Mouse (Mus musculus): ENCODE data around the gene Tank. TPM values are rescaled to one million over a fixed set of nuclear protein-coding genes. Genes with fewer than 3 reads are reported as not detected.

Gene Tank
- polyA plus RNA-seq, 1 experiment from 2014 or later: 25.2 TPM

- peaks cover 16% of the 10 kb centered on the region for H3K36me3 ChIP-seq
- H3K4me1 ChIP-seq: no peaks in the 10 kb centered on the region
- H3K9me3 ChIP-seq (replicated peaks): no peaks in the 10 kb centered on the region; the same call in 1 of the 2 replicates
- no peak overlapping the region for H3K4me3 ChIP-seq (replicated peaks)
- H3K27ac ChIP-seq (replicated peaks): no peak overlapping the region
- no peak for ATAC-seq (ENCODE audit: low FRiP score)
- H3K4me2 ChIP-seq: no peak overlapping the region
- H3K9ac ChIP-seq (replicated peaks): no peak overlapping the region
- H3K27me3 ChIP-seq (replicated peaks): no peaks in the 10 kb centered on the region
These were observed 45.6 kb downstream of the Tank start for GRCm38 (mm10) chr2:61623996-61624395.

GRCm38 (mm10) chr2:61630864-61631555 lies 52.6 kb downstream of the Tank start:
- H3K9me3 ChIP-seq (replicated peaks): no peaks in the 10 kb centered on the region
- H3K4me3 ChIP-seq (replicated peaks): no peak overlapping the region
- no peaks in the 10 kb centered on the region for H3K27me3 ChIP-seq (replicated peaks)
- WGBS: 77% methylated on average over 3 of the region's 3 CpGs
- 0 out of 2 replicates have a peak, but pooled peaks cover 4% of the 10 kb centered on the region for H3K36me3 ChIP-seq
- H3K9ac ChIP-seq (replicated peaks): no peak overlapping the region
- H3K4me2 ChIP-seq: no peak overlapping the region
- H3K4me1 ChIP-seq: no peaks in the 10 kb centered on the region
- ATAC-seq (ENCODE audit: low FRiP score): no peak
- H3K27ac ChIP-seq (replicated peaks): no peak overlapping the region

GRCm38 (mm10) chr2:61635099-61635498 lies 56.7 kb downstream of the Tank start:
- 96% methylated on average over 1 of the region's 1 CpGs for WGBS
- H3K4me1 ChIP-seq: no peaks in the 10 kb centered on the region
- H3K36me3 ChIP-seq: no peaks in the 10 kb centered on the region
- H3K9me3 ChIP-seq (replicated peaks): no peaks in the 10 kb centered on the region
- H3K4me2 ChIP-seq: no peak overlapping the region
- H3K27me3 ChIP-seq (replicated peaks): no peaks in the 10 kb centered on the region
- no peak overlapping the region for H3K27ac ChIP-seq (replicated peaks)
- no peak for ATAC-seq (ENCODE audit: low FRiP score)
- no peak overlapping the region for H3K4me3 ChIP-seq (replicated peaks)
- H3K9ac ChIP-seq (replicated peaks): no peak overlapping the region

GRCm38 (mm10) chr2:61638182-61638581 lies 59.8 kb downstream of the Tank start:
- no peaks in the 10 kb centered on the region for H3K27me3 ChIP-seq (replicated peaks)
- WGBS: 71% methylated on average over 6 of the region's 6 CpGs
- no peak overlapping the region for H3K27ac ChIP-seq (replicated peaks)
- ATAC-seq (ENCODE audit: low FRiP score): no peak
- no peaks in the 10 kb centered on the region for H3K9me3 ChIP-seq (replicated peaks)
- no peak overlapping the region for H3K9ac ChIP-seq (replicated peaks)
- H3K4me3 ChIP-seq (replicated peaks): no peak overlapping the region
- H3K36me3 ChIP-seq: no peaks in the 10 kb centered on the region
- H3K4me1 ChIP-seq: no peaks in the 10 kb centered on the region
- H3K4me2 ChIP-seq: no peak overlapping the region

- Histone ChIP-seq H3K4me1 (no peaks in the 10 kb centered on the region), H3K4me2 (no peak overlapping the region), H3K9me3 (replicated peaks) (no peaks in the 10 kb centered on the region), H3K27ac (replicated peaks) (no peak overlapping the region), H3K36me3 (no peaks in the 10 kb centered on the region; the same call in 1 of the 2 replicates), H3K27me3 (replicated peaks) (no peaks in the 10 kb centered on the region), H3K4me3 (replicated peaks) (no peak overlapping the region), H3K9ac (replicated peaks) (no peak overlapping the region)
- ATAC-seq (ENCODE audit: low FRiP score): peak; percentile 77; the same call in 1 of the 2 replicates
- 53% methylated on average over 6 of the region's 6 CpGs for WGBS
These were observed 64.3 kb downstream of the Tank start for GRCm38 (mm10) chr2:61642452-61643368.

GRCm38 (mm10) chr2:61651206-61651605 lies 72.8 kb downstream of the Tank start:
- 0 out of 2 replicates have a peak, but pooled peaks cover 3% of the 10 kb centered on the region for H3K27me3 ChIP-seq (replicated peaks)
- no peak overlapping the region for H3K9ac ChIP-seq (replicated peaks)
- WGBS: 66% methylated on average over 4 of the region's 4 CpGs
- 0 out of 2 replicates have a peak, but pooled peaks cover 5% of the 10 kb centered on the region for H3K36me3 ChIP-seq
- peaks cover 5% of the 10 kb centered on the region; the same call in 1 of the 2 replicates for H3K4me1 ChIP-seq
- H3K9me3 ChIP-seq (replicated peaks): no peaks in the 10 kb centered on the region
- no peak overlapping the region for H3K4me2 ChIP-seq
- ATAC-seq (ENCODE audit: low FRiP score): no peak
- no peak overlapping the region for H3K27ac ChIP-seq (replicated peaks)
- H3K4me3 ChIP-seq (replicated peaks): no peak overlapping the region

- ATAC-seq (ENCODE audit: low FRiP score): no peak
- H3K27me3 ChIP-seq (replicated peaks): 0 out of 2 replicates have a peak, but pooled peaks cover 3% of the 10 kb centered on the region
- no peak overlapping the region for H3K4me3 ChIP-seq (replicated peaks)
- H3K36me3 ChIP-seq: 0 out of 2 replicates have a peak, but pooled peaks cover 5% of the 10 kb centered on the region
- no peaks in the 10 kb centered on the region for H3K9me3 ChIP-seq (replicated peaks)
- H3K4me1 ChIP-seq: peaks cover 5% of the 10 kb centered on the region; the same call in 1 of the 2 replicates
- H3K4me2 ChIP-seq: no peak overlapping the region
- no peak overlapping the region for H3K27ac ChIP-seq (replicated peaks)
- WGBS: 92% methylated on average over 3 of the region's 3 CpGs
- H3K9ac ChIP-seq (replicated peaks): no peak overlapping the region
These were observed 73.3 kb downstream of the Tank start for GRCm38 (mm10) chr2:61651640-61652039.

GRCm38 (mm10) chr2:61655046-61655381 lies 76.6 kb downstream of the Tank start:
- peak overlapping the region; percentile 66 for H3K4me3 ChIP-seq (replicated peaks)
- 9% methylated on average over 12 of the region's 12 CpGs for WGBS

GRCm38 (mm10) chr2:61655382-61656281 lies 77.2 kb downstream of the Tank start:
- peak overlapping the region; percentile 92 for H3K27ac ChIP-seq (replicated peaks)
- H3K36me3 ChIP-seq: no peaks in the 10 kb centered on the region
- 0 out of 2 replicates have a peak, but pooled peaks cover 3% of the 10 kb centered on the region for H3K27me3 ChIP-seq (replicated peaks)
- peak overlapping the region; percentile 66 for H3K4me3 ChIP-seq (replicated peaks)
- H3K9ac ChIP-seq (replicated peaks): peak overlapping the region; percentile 77
- H3K4me1 ChIP-seq: peaks cover 8% of the 10 kb centered on the region; the same call in 1 of the 2 replicates
- peak overlapping the region; percentile 95 for H3K4me2 ChIP-seq
- peak; percentile 82 for ATAC-seq (ENCODE audit: low FRiP score)
- WGBS: under 1% methylated on average over 43 of the region's 46 CpGs
- no peaks in the 10 kb centered on the region for H3K9me3 ChIP-seq (replicated peaks)

More at GRCm38 (mm10) chr2:61655046-61655381, 76.6 kb downstream of the Tank start:
- Histone ChIP-seq H3K27ac (replicated peaks) (peak overlapping the region; percentile 92), H3K9ac (replicated peaks) (peak overlapping the region; percentile 77), H3K27me3 (replicated peaks) (0 out of 2 replicates have a peak, but pooled peaks cover 3% of the 10 kb centered on the region), H3K9me3 (replicated peaks) (no peaks in the 10 kb centered on the region), H3K4me2 (peak overlapping the region; percentile 95), H3K36me3 (0 out of 2 replicates have a peak, but pooled peaks cover under 1% of the 10 kb centered on the region), H3K4me1 (peaks cover 8% of the 10 kb centered on the region; the same call in 1 of the 2 replicates)
- ATAC-seq (ENCODE audit: low FRiP score): peak; percentile 6; the same call in 1 of the 2 replicates

GRCm38 (mm10) chr2:61656421-61657411 lies 78.3 kb downstream of the Tank start:
- H3K4me2 ChIP-seq: peak overlapping the region; percentile 95
- peak; percentile 94 for ATAC-seq (ENCODE audit: low FRiP score)
- 0 out of 2 replicates have a peak, but pooled peaks cover 3% of the 10 kb centered on the region for H3K27me3 ChIP-seq (replicated peaks)
- no peaks in the 10 kb centered on the region for H3K36me3 ChIP-seq
- H3K9ac ChIP-seq (replicated peaks): peak overlapping the region; percentile 77
- WGBS: under 1% methylated on average over 70 of the region's 85 CpGs
- H3K27ac ChIP-seq (replicated peaks): peak overlapping the region; percentile 92
- H3K4me3 ChIP-seq (replicated peaks): peak overlapping the region; percentile 66
- H3K9me3 ChIP-seq (replicated peaks): no peaks in the 10 kb centered on the region
- peaks cover 8% of the 10 kb centered on the region; the same call in 1 of the 2 replicates for H3K4me1 ChIP-seq
